Mouse (Mus musculus): Measurements from ENCODE around the gene Adam29.

Gene Adam29

GRCm38 (mm10) chr8:55906848-55907247 lies at the start of gene Adam29:
Gene Adam29, minus strand, starts transcription at chr8:55906948.
- DNase-seq (ENCODE audit: low spot score), result no peak

- no peak for DNase-seq (ENCODE audit: low spot score)
These were observed 33.8 kb upstream of the Adam29 start for GRCm38 (mm10) chr8:55940526-55940880.

DNA sequence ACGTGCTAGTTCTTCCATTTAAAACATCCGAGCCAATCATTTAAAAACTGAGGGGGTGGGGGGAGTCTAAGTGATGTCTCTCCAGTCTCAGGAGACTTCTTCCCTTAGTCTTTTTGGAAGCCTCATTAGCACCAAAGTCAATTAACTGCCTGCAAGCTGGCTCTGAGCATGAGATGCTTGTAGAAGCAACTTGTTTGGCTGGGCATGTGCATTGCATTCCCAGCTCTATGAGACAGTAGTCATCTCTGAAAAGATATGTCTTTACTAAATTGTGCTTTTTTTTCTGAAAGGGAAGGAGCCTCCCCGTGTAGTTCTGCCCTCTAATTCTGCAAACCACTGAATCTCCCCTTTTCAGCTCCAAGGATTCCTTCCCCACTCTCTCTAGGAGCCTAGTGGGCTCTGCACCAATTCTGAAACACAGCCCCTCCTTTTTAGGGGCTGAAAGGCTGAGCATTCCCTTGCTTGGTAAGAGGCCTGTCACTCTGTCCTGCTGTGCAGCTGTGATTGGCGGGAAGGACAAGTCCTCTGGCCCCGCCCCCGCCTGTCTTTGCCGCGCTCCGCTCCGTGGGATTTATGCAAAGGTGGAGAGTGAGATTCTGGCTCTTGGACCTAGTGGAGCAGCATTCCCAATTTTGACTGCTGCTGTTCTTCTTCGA lies 33.2 kb upstream of the Adam29 start, which contains the start of gene Glra3:
TSS of gene Glra3 (plus strand) at position 591 of the 656 bp plus-strand sequence.
- no peak for DNase-seq (ENCODE audit: low spot score)
